Mouse (Mus musculus) lung, embryonic 16.5 days (tissue): ENCODE measurements at regions not wholly inside any gene's neighbourhood (a gene's known extent, or its start where the extent isn't known, plus 50 kb on each side); places are given as distances from the start of the nearest gene placed in this dataset.
"Not testable (repeated sequence)": the region's sequence is repeated elsewhere in the genome, so short reads cannot be mapped to it uniquely, and the experiment has no call there.

Experiments used
- ATAC-seq: fragments of 200-750 bp; cut with Nextera tagmentation; 2 replicates; pipeline ENCODE4 v1.8.0; 2017; ENCODE audit warnings: low read depth, mild to moderate bottlenecking, moderate library complexity
- H3K27ac ChIP-seq: fragments of 300-500 bp; sonication (generic); 2 replicates; pipeline ENCODE4 v1.5.1; 2014; ENCODE audit warnings: mild to moderate bottlenecking, control low read depth, low read length
- H3K27me3 ChIP-seq: fragments of 300-500 bp; sonication (generic); 2 replicates; pipeline ENCODE4 v1.6.1; 2014; ENCODE audit warnings: low read depth, low read length, mixed read lengths; ENCODE audit not compliant: control insufficient read depth, insufficient read depth
- H3K36me3 ChIP-seq: fragments of 300-500 bp; sonication (generic); 2 replicates; pipeline ENCODE4 v1.6.1; 2014; ENCODE audit warnings: low read length; ENCODE audit not compliant: control insufficient read depth, insufficient read depth
- H3K4me1 ChIP-seq: fragments of 300-500 bp; sonication (generic); replicated peaks from 2 replicates; pipeline ENCODE4 v1.6.1; 2014; ENCODE audit warnings: low read length, mixed read lengths; ENCODE audit not compliant: control insufficient read depth, insufficient read depth
- H3K4me2 ChIP-seq: fragments of 300-500 bp; sonication (generic); 2 replicates; pipeline ENCODE4 v1.6.1; 2014; ENCODE audit warnings: low read depth, low read length, control low read depth
- H3K4me3 ChIP-seq: fragments of 300-500 bp; sonication (generic); 2 replicates; pipeline ENCODE4 v1.5.1; 2014; ENCODE audit warnings: mild to moderate bottlenecking, low read length, control low read depth
- H3K9ac ChIP-seq: fragments of 300-500 bp; sonication (generic); 2 replicates; pipeline ENCODE4 v1.6.1; 2014; ENCODE audit warnings: low read length, control low read depth
- H3K9me3 ChIP-seq: fragments of 300-500 bp; sonication (generic); 2 replicates; pipeline ENCODE4 v1.6.1; 2016; ENCODE audit warnings: low read length; ENCODE audit not compliant: control insufficient read depth
- WGBS: fragments of 180-500 bp; shearing (Covaris S2); extraction: QIAGEN DNeasy Blood & Tissue Kit; methylation state at CpG from one replicate; pipeline ENCODE4 v1.1.7; 2014; 5-methylcytosine and 5-hydroxymethylcytosine counted together

DNA sequence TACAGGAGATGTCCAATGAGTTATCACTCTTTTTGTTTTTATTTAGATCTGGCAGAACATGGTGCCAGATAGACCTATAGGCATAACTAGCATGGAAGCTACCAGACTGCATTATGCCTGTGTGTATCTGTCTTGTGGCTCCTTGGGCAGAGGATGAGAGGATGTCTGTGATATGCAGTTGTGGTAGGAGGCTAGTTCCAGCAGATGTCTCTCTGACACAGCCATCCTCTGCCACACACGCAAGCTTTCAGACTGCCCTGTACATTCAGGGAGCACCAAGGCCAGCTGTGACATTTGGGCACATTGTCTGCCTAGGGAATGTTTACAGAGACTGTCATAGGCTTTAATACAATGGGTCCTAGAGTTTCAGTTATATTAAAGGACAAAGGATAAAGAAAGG, 295.6 kb upstream of the Ghitm start:
- H3K36me3 ChIP-seq, result no peaks in the 10 kb centered on the region
- H3K27ac ChIP-seq, result no peak overlapping the region
- 55% methylated on average over 1 of the region's 1 CpGs for WGBS
- no peaks in the 10 kb centered on the region for H3K27me3 ChIP-seq
- H3K4me3 ChIP-seq, result no peak overlapping the region
- H3K9me3 ChIP-seq, result no peaks in the 10 kb centered on the region
- ATAC-seq, result no peak
- no peak overlapping the region for H3K9ac ChIP-seq
- no peaks in the 10 kb centered on the region for H3K4me1 ChIP-seq
- H3K4me2 ChIP-seq, result no peak overlapping the region

DNA sequence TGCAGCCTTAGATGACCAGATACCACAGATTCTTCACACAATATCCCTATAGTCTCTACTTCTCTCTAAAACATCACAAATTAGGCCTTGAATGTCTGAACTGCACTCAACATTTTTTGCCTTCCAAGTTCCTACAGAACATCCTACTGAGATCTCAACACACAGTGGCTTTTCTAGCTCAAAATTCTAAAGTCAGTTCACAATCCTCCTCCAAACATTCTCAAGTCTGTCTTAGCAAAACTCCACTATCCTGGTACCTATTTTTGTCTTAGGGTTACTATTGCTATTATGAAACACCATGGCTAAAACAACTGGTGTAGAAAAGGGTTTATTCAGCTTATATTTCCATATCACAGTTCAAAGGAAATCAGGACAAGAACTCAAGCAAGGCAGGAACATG, 290.4 kb upstream of the Ghitm start:
- H3K4me1 ChIP-seq, result no peaks in the 10 kb centered on the region
- no peaks in the 10 kb centered on the region for H3K9me3 ChIP-seq
- no peaks in the 10 kb centered on the region for H3K27me3 ChIP-seq
- no peak overlapping the region for H3K27ac ChIP-seq
- H3K4me3 ChIP-seq, result no peak overlapping the region
- no peak overlapping the region for H3K4me2 ChIP-seq
- no peaks in the 10 kb centered on the region for H3K36me3 ChIP-seq
- ATAC-seq, result no peak
- no peak overlapping the region for H3K9ac ChIP-seq

GRCm38 (mm10) chr14:37421566-37421965, 286.5 kb upstream of the Ghitm start:
- Histone ChIP-seq H3K27me3 (no peaks in the 10 kb centered on the region), H3K27ac (no peak overlapping the region), H3K9me3 (no peaks in the 10 kb centered on the region), H3K9ac (no peak overlapping the region), H3K4me2 (no peak overlapping the region), H3K4me3 (no peak overlapping the region), H3K36me3 (no peaks in the 10 kb centered on the region), H3K4me1 (no peaks in the 10 kb centered on the region)
- 30% methylated on average over 2 of the region's 2 CpGs for WGBS
- ATAC-seq, result no peak

DNA sequence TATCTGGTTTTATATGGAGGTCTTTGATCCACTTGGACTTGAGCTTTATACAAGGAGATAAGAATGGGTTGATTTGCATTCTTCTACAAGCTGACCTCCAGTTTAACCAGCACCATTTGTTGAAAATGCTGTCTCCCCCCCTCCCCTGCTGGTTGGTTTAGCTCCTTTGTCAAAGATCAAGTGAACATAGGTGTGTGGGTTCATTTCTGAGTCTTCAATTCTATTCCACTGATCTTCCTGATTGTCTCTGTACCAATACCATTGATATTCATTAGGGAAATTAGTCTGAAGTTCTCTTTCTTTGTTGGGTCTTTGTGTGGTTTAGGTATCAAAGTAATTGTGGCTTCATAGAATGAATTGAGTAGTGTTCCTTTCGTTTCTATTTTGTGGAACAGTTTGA, 277.5 kb upstream of the Ghitm start:
- not testable (repeated sequence) for ATAC-seq, H3K9ac ChIP-seq, H3K27ac ChIP-seq, H3K27me3 ChIP-seq, H3K4me2 ChIP-seq, H3K4me3 ChIP-seq, H3K4me1 ChIP-seq, H3K36me3 ChIP-seq, H3K9me3 ChIP-seq
- WGBS, result 33% methylated on average over 1 of the region's 1 CpGs

DNA sequence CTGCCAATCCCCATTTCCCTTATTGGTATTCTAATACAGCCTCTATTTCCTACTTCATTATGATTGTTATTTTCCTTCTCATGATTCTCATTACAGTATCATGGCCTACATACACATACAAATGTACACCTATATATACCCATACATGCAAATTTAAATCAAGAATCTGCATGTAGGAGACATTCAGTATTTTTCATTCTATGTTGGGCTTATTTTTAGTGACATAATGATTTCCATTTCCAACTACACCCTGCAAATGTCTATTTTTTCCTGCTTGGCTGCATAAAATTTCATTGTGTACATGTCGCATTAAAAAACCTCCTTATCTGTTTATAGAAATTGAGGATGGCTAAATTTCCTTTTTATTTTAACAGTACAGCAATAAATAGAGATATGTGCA, 236.9 kb upstream of the Ghitm start:
- no peak overlapping the region for H3K4me2 ChIP-seq
- no peak for ATAC-seq
- H3K27ac ChIP-seq, result no peak overlapping the region
- H3K27me3 ChIP-seq, result no peaks in the 10 kb centered on the region
- no peak overlapping the region for H3K9ac ChIP-seq
- 81% methylated on average over 1 of the region's 1 CpGs for WGBS
- no peaks in the 10 kb centered on the region for H3K36me3 ChIP-seq
- no peaks in the 10 kb centered on the region for H3K4me1 ChIP-seq
- H3K9me3 ChIP-seq, result no peaks in the 10 kb centered on the region
- no peak overlapping the region for H3K4me3 ChIP-seq

DNA sequence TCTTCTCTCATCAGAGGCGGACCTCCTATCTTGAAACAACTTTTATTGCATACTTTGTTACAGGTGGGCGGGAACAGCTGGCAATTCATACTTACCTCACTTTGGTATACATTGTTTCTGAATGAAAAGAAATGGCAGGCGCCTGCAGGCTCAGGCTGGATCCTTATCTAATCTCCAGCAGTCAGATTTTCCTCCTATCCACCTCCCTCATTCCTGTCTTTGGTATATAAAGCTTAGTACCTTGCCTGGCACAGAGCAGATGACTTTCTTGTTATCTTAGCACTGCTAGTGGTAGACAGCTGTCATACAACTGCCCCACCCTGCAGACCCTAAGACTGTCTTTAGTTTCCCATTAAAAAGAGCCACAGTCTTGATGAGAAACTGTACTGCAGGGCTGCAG, 226.8 kb upstream of the Ghitm start:
- H3K36me3 ChIP-seq, result no peaks in the 10 kb centered on the region
- no peaks in the 10 kb centered on the region for H3K27me3 ChIP-seq
- H3K4me2 ChIP-seq, result no peak overlapping the region
- no peak overlapping the region for H3K4me3 ChIP-seq
- WGBS, result 48% methylated on average over 3 of the region's 3 CpGs
- H3K9me3 ChIP-seq, result no peaks in the 10 kb centered on the region
- no peaks in the 10 kb centered on the region for H3K4me1 ChIP-seq
- no peak overlapping the region for H3K9ac ChIP-seq
- no peak overlapping the region for H3K27ac ChIP-seq
- no peak for ATAC-seq

DNA sequence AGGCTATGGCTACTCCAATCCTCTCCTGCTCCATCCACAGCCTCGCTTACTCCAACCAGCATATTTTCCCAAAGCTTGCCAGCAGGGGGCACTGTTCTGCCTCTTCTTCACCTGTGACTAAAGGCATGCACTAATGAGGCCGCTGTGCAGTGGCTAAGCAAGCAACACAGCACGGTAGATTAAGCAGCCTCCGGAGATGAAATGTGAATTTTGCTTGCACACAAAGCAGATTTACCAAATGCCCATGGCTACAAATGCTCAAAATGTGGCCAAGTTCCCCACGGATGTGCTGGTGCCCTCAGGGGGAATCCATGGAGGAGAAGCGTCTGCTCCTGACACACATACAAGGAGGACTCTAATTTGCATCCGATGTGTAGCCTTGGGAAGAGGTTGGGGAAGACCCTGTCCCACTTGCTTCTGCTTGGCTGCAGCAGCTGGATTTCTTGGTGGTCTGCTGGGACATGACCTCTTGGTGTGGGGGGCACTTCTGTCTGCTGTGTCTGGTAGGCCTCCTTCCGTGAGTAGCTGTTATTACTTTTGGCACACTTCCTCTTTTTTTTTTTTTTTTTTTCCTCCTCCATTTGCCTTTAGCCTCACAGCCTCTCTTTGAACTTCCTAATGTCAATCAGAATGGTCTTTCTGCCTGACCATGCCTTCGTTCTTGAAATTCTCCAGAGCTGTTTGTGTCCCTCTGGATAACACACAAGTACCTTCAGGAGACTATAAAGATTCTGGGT, 221.1 kb upstream of the Ghitm start:
- WGBS, result 39% methylated on average over 9 of the region's 9 CpGs
- Histone ChIP-seq H3K4me1 (no peaks in the 10 kb centered on the region), H3K27ac (no peak overlapping the region), H3K27me3 (no peaks in the 10 kb centered on the region), H3K9me3 (no peaks in the 10 kb centered on the region), H3K4me3 (no peak overlapping the region), H3K9ac (no peak overlapping the region), H3K36me3 (no peaks in the 10 kb centered on the region), H3K4me2 (no peak overlapping the region)
- no peak for ATAC-seq

DNA sequence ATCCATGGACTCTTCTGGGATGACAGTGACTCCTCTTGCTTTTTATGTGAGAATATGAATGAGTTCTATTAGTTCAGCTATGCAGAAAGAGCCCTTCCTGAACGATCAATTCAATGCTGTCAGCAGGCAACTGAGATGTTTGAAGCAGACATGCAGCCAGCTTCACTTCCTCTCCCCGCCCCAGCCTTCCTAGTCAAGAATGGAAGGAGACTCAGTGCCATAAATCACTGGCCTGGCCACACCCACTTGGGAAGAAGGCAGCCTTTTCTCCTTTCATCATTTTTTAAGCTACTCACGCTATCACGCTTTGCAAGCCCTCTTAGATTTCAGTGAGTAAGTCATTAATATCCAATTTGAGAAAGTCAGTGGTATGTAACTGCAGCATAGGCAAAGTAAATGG, 188.3 kb upstream of the Ghitm start:
- Histone ChIP-seq H3K36me3 (no peaks in the 10 kb centered on the region), H3K9ac (no peak overlapping the region), H3K4me2 (no peak overlapping the region), H3K9me3 (no peaks in the 10 kb centered on the region), H3K27ac (no peak overlapping the region), H3K4me1 (no peaks in the 10 kb centered on the region), H3K4me3 (no peak overlapping the region), H3K27me3 (no peaks in the 10 kb centered on the region)
- no peak for ATAC-seq
- WGBS, result 43% methylated on average over 4 of the region's 4 CpGs

DNA sequence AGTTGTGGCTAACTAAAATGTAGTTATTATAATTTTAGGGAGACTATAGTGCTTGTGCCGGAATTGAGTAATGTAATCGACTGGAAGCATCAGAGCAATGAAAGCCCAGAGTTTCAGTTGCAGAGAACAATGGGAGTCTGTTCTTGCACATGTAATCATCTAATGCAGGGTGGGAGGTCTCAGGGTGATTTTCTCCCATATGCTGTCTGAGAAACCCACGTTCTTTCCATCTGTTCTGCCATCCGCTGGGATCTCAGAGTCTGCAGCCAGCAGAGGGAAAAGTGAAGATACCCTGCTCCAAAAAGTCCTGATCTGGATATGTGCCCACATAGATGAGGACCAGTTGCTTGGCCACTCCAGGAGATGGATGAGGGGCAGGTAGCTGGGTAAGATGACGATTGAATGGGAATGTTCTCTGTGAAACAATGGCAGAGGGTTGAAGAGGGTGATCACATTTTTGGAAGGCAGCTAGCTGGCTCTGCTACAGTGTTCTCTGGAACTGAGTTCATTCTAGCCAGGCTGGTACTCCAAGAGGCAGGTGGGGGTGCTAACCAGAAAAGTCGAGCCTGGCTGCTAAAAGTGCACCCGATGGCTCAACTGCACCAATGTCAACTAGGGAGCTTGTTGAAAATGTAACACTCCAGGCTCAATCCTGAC, 180.3 kb upstream of the Ghitm start:
- H3K9me3 ChIP-seq, result no peaks in the 10 kb centered on the region
- H3K9ac ChIP-seq, result no peak overlapping the region
- H3K27ac ChIP-seq, result no peak overlapping the region
- H3K27me3 ChIP-seq, result no peaks in the 10 kb centered on the region
- H3K4me3 ChIP-seq, result no peak overlapping the region
- H3K36me3 ChIP-seq, result no peaks in the 10 kb centered on the region
- H3K4me1 ChIP-seq, result no peaks in the 10 kb centered on the region
- no peak overlapping the region for H3K4me2 ChIP-seq
- ATAC-seq, result no peak
- WGBS, result 76% methylated on average over 7 of the region's 7 CpGs
